Mouse (Mus musculus) heart, embryonic 10.5 days (tissue): ENCODE measurements at regions not wholly inside any gene's neighbourhood (a gene's known extent, or its start where the extent isn't known, plus 50 kb on each side); places are given as distances from the start of the nearest gene placed in this dataset.
"Not testable (repeated sequence)": the region's sequence is repeated elsewhere in the genome, so short reads cannot be mapped to it uniquely, and the experiment has no call there.

ENCODE experiments used
- DNase-seq: peaks from one replicate; pipeline ENCODE4 v3.0.0-alpha.2; 2017; ENCODE audit warnings: low spot score
- H3K27ac ChIP-seq: fragments of 300-500 bp; sonication (generic); 2 replicates; pipeline ENCODE4 v1.5.1; 2016; ENCODE audit warnings: mild to moderate bottlenecking
- H3K27me3 ChIP-seq: fragments of 300-500 bp; sonication (generic); 2 replicates; pipeline ENCODE4 v1.6.1; 2016; ENCODE audit warnings: mild to moderate bottlenecking; ENCODE audit not compliant: poor library complexity, insufficient read depth, severe bottlenecking
- H3K36me3 ChIP-seq: fragments of 300-500 bp; sonication (generic); 2 replicates; pipeline ENCODE4 v1.6.1; 2016; ENCODE audit warnings: mild to moderate bottlenecking, moderate library complexity
- H3K4me1 ChIP-seq: fragments of 300-500 bp; sonication (generic); 2 replicates; pipeline ENCODE4 v1.6.1; 2016; ENCODE audit warnings: mild to moderate bottlenecking
- H3K4me3 ChIP-seq: fragments of 300-500 bp; sonication (generic); 2 replicates; pipeline ENCODE4 v1.5.1; 2016; ENCODE audit warnings: mild to moderate bottlenecking, moderate library complexity
- H3K9me3 ChIP-seq: fragments of 300-500 bp; sonication (generic); 2 replicates; pipeline ENCODE4 v1.6.1; 2016; ENCODE audit warnings: mild to moderate bottlenecking, moderate library complexity
- WGBS: fragments of 180-500 bp; shearing (Covaris S2); methylation state at CpG from one replicate; pipeline ENCODE4 v1.1.7; 2016; 5-methylcytosine and 5-hydroxymethylcytosine counted together

- H3K27me3 ChIP-seq: no peaks in the 10 kb centered on the region
- H3K36me3 ChIP-seq: no peaks in the 10 kb centered on the region
- H3K4me1 ChIP-seq: no peaks in the 10 kb centered on the region
- no peak overlapping the region for H3K4me3 ChIP-seq
- WGBS: 43% methylated on average over 4 of the region's 4 CpGs
- H3K9me3 ChIP-seq: no peaks in the 10 kb centered on the region
- DNase-seq: no peak
- H3K27ac ChIP-seq: no peak overlapping the region
Measured at GRCm38 (mm10) chr7:137671156-137671555, 233.7 kb downstream of the Glrx3 start.

- Histone ChIP-seq H3K4me1 (no peaks in the 10 kb centered on the region), H3K27me3 (no peaks in the 10 kb centered on the region), H3K27ac (no peak overlapping the region), H3K4me3 (no peak overlapping the region), H3K9me3 (no peaks in the 10 kb centered on the region), H3K36me3 (no peaks in the 10 kb centered on the region)
- WGBS: 74% methylated on average over 1 of the region's 1 CpGs
- DNase-seq: no peak
Measured at GRCm38 (mm10) chr7:137674596-137674995, 237.2 kb downstream of the Glrx3 start.

- H3K36me3 ChIP-seq: no peaks in the 10 kb centered on the region
- no peak for DNase-seq
- 83% methylated on average over 5 of the region's 5 CpGs for WGBS
- H3K4me1 ChIP-seq: no peaks in the 10 kb centered on the region
- H3K4me3 ChIP-seq: no peak overlapping the region
- no peaks in the 10 kb centered on the region for H3K27me3 ChIP-seq
- H3K9me3 ChIP-seq: no peaks in the 10 kb centered on the region
- no peak overlapping the region for H3K27ac ChIP-seq
Measured at GRCm38 (mm10) chr7:137675381-137675780, 238.0 kb downstream of the Glrx3 start.

GRCm38 (mm10) chr7:137684826-137685225, 247.4 kb downstream of the Glrx3 start:
- H3K27me3 ChIP-seq: no peaks in the 10 kb centered on the region
- no peak for DNase-seq
- no peaks in the 10 kb centered on the region; the same call in 1 of the 2 replicates for H3K4me1 ChIP-seq
- no peak overlapping the region for H3K4me3 ChIP-seq
- no peaks in the 10 kb centered on the region for H3K36me3 ChIP-seq
- H3K9me3 ChIP-seq: no peaks in the 10 kb centered on the region
- no peak overlapping the region for H3K27ac ChIP-seq
- WGBS: 88% methylated on average over 6 of the region's 6 CpGs

- H3K27me3 ChIP-seq: no peaks in the 10 kb centered on the region
- no peaks in the 10 kb centered on the region for H3K36me3 ChIP-seq
- no peaks in the 10 kb centered on the region; the same call in 1 of the 2 replicates for H3K4me1 ChIP-seq
- no peak overlapping the region for H3K4me3 ChIP-seq
- WGBS: 78% methylated on average over 6 of the region's 6 CpGs
- H3K27ac ChIP-seq: no peak overlapping the region
- DNase-seq: no peak
- no peaks in the 10 kb centered on the region for H3K9me3 ChIP-seq
Measured at GRCm38 (mm10) chr7:137685320-137685719, 247.9 kb downstream of the Glrx3 start.

- DNase-seq: no peak
- no peaks in the 10 kb centered on the region for H3K9me3 ChIP-seq
- no peaks in the 10 kb centered on the region for H3K36me3 ChIP-seq
- H3K4me3 ChIP-seq: no peak overlapping the region
- H3K27me3 ChIP-seq: no peaks in the 10 kb centered on the region
- H3K27ac ChIP-seq: no peak overlapping the region
- 73% methylated on average over 5 of the region's 5 CpGs for WGBS
- H3K4me1 ChIP-seq: 0 out of 2 replicates have a peak, but pooled peaks cover 6% of the 10 kb centered on the region
Measured at GRCm38 (mm10) chr7:137696831-137697230, 259.4 kb downstream of the Glrx3 start.

GRCm38 (mm10) chr7:137698501-137698900, 261.1 kb downstream of the Glrx3 start:
- not testable (repeated sequence) for H3K4me1 ChIP-seq, DNase-seq, H3K27me3 ChIP-seq, H3K27ac ChIP-seq, H3K9me3 ChIP-seq, H3K4me3 ChIP-seq, H3K36me3 ChIP-seq
- 66% methylated on average over 6 of the region's 6 CpGs for WGBS

GRCm38 (mm10) chr7:137712862-137713261, 275.4 kb downstream of the Glrx3 start:
- no peak for DNase-seq
- Histone ChIP-seq H3K36me3 (no peaks in the 10 kb centered on the region), H3K4me1 (no peaks in the 10 kb centered on the region), H3K27ac (no peak overlapping the region), H3K9me3 (no peaks in the 10 kb centered on the region), H3K27me3 (no peaks in the 10 kb centered on the region), H3K4me3 (no peak overlapping the region)
- 60% methylated on average over 9 of the region's 9 CpGs for WGBS

GRCm38 (mm10) chr7:137713856-137714255, 276.4 kb downstream of the Glrx3 start:
- no peaks in the 10 kb centered on the region for H3K9me3 ChIP-seq
- no peak for DNase-seq
- no peaks in the 10 kb centered on the region for H3K4me1 ChIP-seq
- no peak overlapping the region for H3K4me3 ChIP-seq
- 74% methylated on average over 3 of the region's 3 CpGs for WGBS
- no peaks in the 10 kb centered on the region for H3K36me3 ChIP-seq
- H3K27ac ChIP-seq: no peak overlapping the region
- no peaks in the 10 kb centered on the region for H3K27me3 ChIP-seq

- Histone ChIP-seq H3K27ac (no peak overlapping the region), H3K4me3 (no peak overlapping the region), H3K4me1 (no peaks in the 10 kb centered on the region), H3K9me3 (no peaks in the 10 kb centered on the region), H3K27me3 (no peaks in the 10 kb centered on the region), H3K36me3 (no peaks in the 10 kb centered on the region)
- 33% methylated on average over 12 of the region's 12 CpGs for WGBS
- DNase-seq: no peak
Measured at GRCm38 (mm10) chr7:137714318-137714962, 277.0 kb downstream of the Glrx3 start.

GRCm38 (mm10) chr7:137715126-137715900, 277.9 kb downstream of the Glrx3 start:
- H3K4me1 ChIP-seq: no peaks in the 10 kb centered on the region
- no peaks in the 10 kb centered on the region for H3K36me3 ChIP-seq
- H3K27me3 ChIP-seq: no peaks in the 10 kb centered on the region
- H3K27ac ChIP-seq: no peak overlapping the region
- WGBS: 68% methylated on average over 6 of the region's 6 CpGs
- no peaks in the 10 kb centered on the region for H3K9me3 ChIP-seq
- no peak overlapping the region for H3K4me3 ChIP-seq
- DNase-seq: no peak

GRCm38 (mm10) chr7:137723361-137724040, 286.1 kb downstream of the Glrx3 start:
- 68% methylated on average over 7 of the region's 7 CpGs for WGBS

GRCm38 (mm10) chr7:137726031-137726430, 288.6 kb downstream of the Glrx3 start:
- Histone ChIP-seq H3K27me3 (no peaks in the 10 kb centered on the region), H3K36me3 (no peaks in the 10 kb centered on the region), H3K4me1 (no peaks in the 10 kb centered on the region), H3K4me3 (no peak overlapping the region), H3K27ac (no peak overlapping the region), H3K9me3 (no peaks in the 10 kb centered on the region)
- no peak for DNase-seq
- WGBS: 76% methylated on average over 7 of the region's 7 CpGs

More at GRCm38 (mm10) chr7:137723361-137724040, 286.1 kb downstream of the Glrx3 start:
- H3K4me1 ChIP-seq: no peaks in the 10 kb centered on the region
- no peaks in the 10 kb centered on the region for H3K36me3 ChIP-seq
- H3K9me3 ChIP-seq: no peaks in the 10 kb centered on the region
- no peak for DNase-seq
- no peak overlapping the region for H3K4me3 ChIP-seq
- H3K27ac ChIP-seq: no peak overlapping the region
- no peaks in the 10 kb centered on the region for H3K27me3 ChIP-seq
